Mouse (Mus musculus): ENCODE results near the gene Esrp2.

GRCm38 (mm10) chr8:106129232-106129930, 7.4 kb downstream of the Esrp2 start:
- TF ChIP-seq CTCF (IDR thresholded peaks at IDR 0.05; ENCODE audit: low read depth) (no peak), EP300 (IDR thresholded peaks at IDR 0.05; ENCODE audit: low read depth) (no peak)

All from liver, postnatal 0 days (tissue).